8 mouse cellular contexts compared by ENCODE assay signal in genomic region chr19:29251191-29251957, GRCm38 (mm10). TPM values are rescaled to one million over a fixed set of nuclear protein-coding genes. Genes with fewer than 3 reads are reported as not detected.
DNase-seq lines count a peak whose midpoint lies in the region; ATAC-seq lines count a peak whose summit lies in the region.

Gene Jak2, plus strand, starts transcription at chr19:29251828.

- H3K36me3 ChIP-seq in hindbrain, embryonic 12.5 days, result no peaks in the 10 kb centered on the region

- ATAC-seq in hindbrain, embryonic 12.5 days (ENCODE audit: low FRiP score), result peak; percentile 93

- WGBS in hindbrain, embryonic 12.5 days, result under 1% methylated on average over 109 of the region's 114 CpGs

- peak within 1 kb of the TSS; percentile 95 for H3K9ac ChIP-seq in hindbrain, embryonic 12.5 days

- DNase-seq in R1 (ENCODE audit: low read depth, low spot score), result peak; percentile 67
- DNase-seq in cerebellum, postnatal 14 days, result peak; percentile 86 to 89
- DNase-seq in frontal cortex, postnatal 14 days (ENCODE audit: low spot score in 2 of 2), result peak; percentile 68 to 75
- DNase-seq in left cerebral cortex, adult 11 months (ENCODE audit: low spot score), result peak; percentile 87
- DNase-seq in lung, postnatal 36 days, result peak; percentile 95
- DNase-seq in retina, embryonic 14.5 days (ENCODE audit: low spot score), result peak; percentile 94
- peak; percentile 92 to 95 for DNase-seq in thymus, postnatal 36 days

- peak within 1 kb of the TSS; percentile 68 for H3K4me2 ChIP-seq in hindbrain, embryonic 12.5 days (replicated peaks)

- peak within 1 kb of the TSS; percentile 94 for H3K4me3 ChIP-seq in hindbrain, embryonic 12.5 days

- H3K27me3 ChIP-seq in hindbrain, embryonic 12.5 days, result no peaks in the 10 kb centered on the region

- H3K4me1 ChIP-seq in hindbrain, embryonic 12.5 days, result peaks cover 47% of the 10 kb centered on the region

- no peaks in the 10 kb centered on the region for H3K9me3 ChIP-seq in hindbrain, embryonic 12.5 days (replicated peaks)

- H3K27ac ChIP-seq in hindbrain, embryonic 12.5 days, result peak within 1 kb of the TSS; percentile 98

RNA-seq across cellular contexts. Expression of gene Jak2, which starts in this region (rescaled TPM):
- polyA plus RNA-seq in hindbrain, embryonic 12.5 days (2016; fragmentation: Nextera tagmentation; extraction: Ambion mirVana), result 17.4 and 17.5 TPM in 2 replicates

Comparison
In these comparisons a context has a peak if more than half of its experiments do, and no peak if none do; other contexts are left out.
1. Peak in every context shown above with its lines: DNase-seq, ATAC-seq, H3K4me3 ChIP-seq and H3K27ac ChIP-seq.